Mouse (Mus musculus) hindbrain, embryonic 15.5 days (tissue): ENCODE data around the gene Pnpo. TPM values are rescaled to one million over a fixed set of nuclear protein-coding genes. Genes with fewer than 3 reads are reported as not detected.

Experiments used
- ATAC-seq: fragments of 200-750 bp; cut with Nextera tagmentation; 2 replicates; pipeline ENCODE4 v1.8.0; 2017; ENCODE audit warnings: low read depth, moderate number of reproducible peaks, moderate TSS enrichment; ENCODE audit not compliant: low FRiP score
- H3K27ac ChIP-seq: fragments of 300-500 bp; sonication (generic); replicated peaks from 2 replicates; pipeline ENCODE4 v1.5.1; 2015; ENCODE audit warnings: mild to moderate bottlenecking, inconsistent platforms
- H3K27me3 ChIP-seq: fragments of 300-500 bp; sonication (generic); 2 replicates; pipeline ENCODE4 v1.6.1; 2015; ENCODE audit warnings: control low read depth, inconsistent platforms
- H3K36me3 ChIP-seq: fragments of 300-500 bp; sonication (generic); 2 replicates; pipeline ENCODE4 v1.6.1; 2015; ENCODE audit warnings: control low read depth, inconsistent platforms
- H3K4me1 ChIP-seq: fragments of 300-500 bp; sonication (generic); replicated peaks from 2 replicates; pipeline ENCODE4 v1.6.1; 2015; ENCODE audit warnings: control low read depth, inconsistent platforms
- H3K4me2 ChIP-seq: fragments of 300-500 bp; sonication (generic); 2 replicates; pipeline ENCODE4 v1.6.1; 2015; ENCODE audit warnings: moderate library complexity, mild to moderate bottlenecking, inconsistent platforms
- H3K4me3 ChIP-seq: fragments of 300-500 bp; sonication (generic); 2 replicates; pipeline ENCODE4 v1.5.1; 2015; ENCODE audit warnings: mild to moderate bottlenecking, inconsistent platforms
- H3K9ac ChIP-seq: fragments of 300-500 bp; sonication (generic); 2 replicates; pipeline ENCODE4 v1.6.1; 2015; ENCODE audit warnings: inconsistent platforms
- H3K9me3 ChIP-seq: fragments of 300-500 bp; sonication (generic); 2 replicates; pipeline ENCODE4 v1.6.1; 2016; ENCODE audit warnings: control low read depth, inconsistent platforms
- WGBS: fragments of 180-500 bp; shearing (Covaris S2); methylation state at CpG from one replicate; pipeline ENCODE4 v1.1.7; 2015; 5-methylcytosine and 5-hydroxymethylcytosine counted together
- polyA plus RNA-seq: library from polyadenylated mRNA; unstranded; fragments of >200 nt; fragmentation: Nextera tagmentation; extraction: Ambion mirVana; gene quantifications from 2 replicates; pipeline ENCODE4 v1.2.1, GENCODE M21; 2015

Pnpo gene
- polyA plus RNA-seq, 1 experiment from 2014 or later: 30.4 TPM

- H3K27me3 ChIP-seq: no peaks in the 10 kb centered on the region
- H3K36me3 ChIP-seq: no peaks in the 10 kb centered on the region
- no peak for ATAC-seq
- WGBS: 30% methylated on average over 17 of the region's 17 CpGs
- H3K27ac ChIP-seq: peak overlapping the region; percentile 86
- H3K4me3 ChIP-seq: peak overlapping the region; percentile 92
- peak overlapping the region; percentile 62 for H3K9ac ChIP-seq
- no peaks in the 10 kb centered on the region for H3K9me3 ChIP-seq
- peak overlapping the region; percentile 67 for H3K4me2 ChIP-seq
- H3K4me1 ChIP-seq: peaks cover 32% of the 10 kb centered on the region
Measured at GRCm38 (mm10) chr11:96978401-96979246, 34.8 kb upstream of the Pnpo start.

GRCm38 (mm10) chr11:96977606-96978400 is 34.0 kb upstream of the Pnpo start:
- peak overlapping the region; percentile 92 for H3K9ac ChIP-seq
- H3K4me2 ChIP-seq: peak overlapping the region; percentile 67
- peak overlapping the region; percentile 99 for H3K27ac ChIP-seq
- H3K9me3 ChIP-seq: no peaks in the 10 kb centered on the region
- ATAC-seq: peak; percentile 99
- peak overlapping the region; percentile 92 for H3K4me3 ChIP-seq
- no peaks in the 10 kb centered on the region for H3K36me3 ChIP-seq
- 0% methylated on average over 45 of the region's 45 CpGs for WGBS
- no peaks in the 10 kb centered on the region for H3K27me3 ChIP-seq
- peaks cover 40% of the 10 kb centered on the region for H3K4me1 ChIP-seq

GRCm38 (mm10) chr11:96976911-96977591 is 33.3 kb upstream of the Pnpo start:
- WGBS: 1% methylated on average over 42 of the region's 50 CpGs
- Histone ChIP-seq H3K9ac (peak overlapping the region; percentile 92), H3K27me3 (no peaks in the 10 kb centered on the region), H3K27ac (peak overlapping the region; percentile 99), H3K4me3 (peak overlapping the region; percentile 92), H3K4me2 (peak overlapping the region; percentile 67), H3K4me1 (peaks cover 46% of the 10 kb centered on the region), H3K36me3 (no peaks in the 10 kb centered on the region), H3K9me3 (no peaks in the 10 kb centered on the region)
- ATAC-seq: peak; percentile 71

- H3K4me1 ChIP-seq: peaks cover 46% of the 10 kb centered on the region
- no peak for ATAC-seq
- H3K27me3 ChIP-seq: no peaks in the 10 kb centered on the region
- peak overlapping the region; percentile 99 for H3K27ac ChIP-seq
- peak overlapping the region; percentile 92 for H3K4me3 ChIP-seq
- H3K9me3 ChIP-seq: no peaks in the 10 kb centered on the region
- H3K9ac ChIP-seq: peak overlapping the region; percentile 92
- 44% methylated on average over 3 of the region's 3 CpGs for WGBS
- H3K4me2 ChIP-seq: peak overlapping the region; percentile 67
- no peaks in the 10 kb centered on the region for H3K36me3 ChIP-seq
Measured at GRCm38 (mm10) chr11:96976379-96976687, 32.5 kb upstream of the Pnpo start.

GRCm38 (mm10) chr11:96975511-96976378 is 32.0 kb upstream of the Pnpo start:
- Histone ChIP-seq H3K4me3 (peak overlapping the region; percentile 92), H3K9me3 (no peaks in the 10 kb centered on the region), H3K4me1 (peaks cover 46% of the 10 kb centered on the region), H3K27me3 (no peaks in the 10 kb centered on the region), H3K4me2 (peak overlapping the region; percentile 67), H3K36me3 (no peaks in the 10 kb centered on the region), H3K27ac (peak overlapping the region; percentile 99), H3K9ac (peak overlapping the region; percentile 92; the same call in 1 of the 2 replicates)
- no peak for ATAC-seq
- WGBS: 72% methylated on average over 10 of the region's 10 CpGs

- H3K4me2 ChIP-seq: no peak overlapping the region
- 91% methylated on average over 5 of the region's 5 CpGs for WGBS
Measured at GRCm38 (mm10) chr11:96974813-96975212, 31.0 kb upstream of the Pnpo start.

GRCm38 (mm10) chr11:96973426-96973964 is 29.7 kb upstream of the Pnpo start:
- WGBS: 71% methylated on average over 5 of the region's 5 CpGs
- H3K27me3 ChIP-seq: no peaks in the 10 kb centered on the region
- ATAC-seq: no peak
- no peaks in the 10 kb centered on the region for H3K9me3 ChIP-seq
- no peak overlapping the region for H3K4me3 ChIP-seq
- H3K4me1 ChIP-seq: peaks cover 54% of the 10 kb centered on the region
- peak overlapping the region; percentile 39 for H3K27ac ChIP-seq
- H3K36me3 ChIP-seq: no peaks in the 10 kb centered on the region
- no peak overlapping the region for H3K4me2 ChIP-seq
- H3K9ac ChIP-seq: no peak overlapping the region

More at GRCm38 (mm10) chr11:96974813-96975212, 31.0 kb upstream of the Pnpo start:
- H3K27ac ChIP-seq: no peak overlapping the region
- H3K4me3 ChIP-seq: no peak overlapping the region
- H3K27me3 ChIP-seq: no peaks in the 10 kb centered on the region
- no peaks in the 10 kb centered on the region for H3K36me3 ChIP-seq
- no peak overlapping the region for H3K9ac ChIP-seq
- no peaks in the 10 kb centered on the region for H3K9me3 ChIP-seq
- no peak for ATAC-seq
- H3K4me1 ChIP-seq: peaks cover 50% of the 10 kb centered on the region

GRCm38 (mm10) chr11:96972906-96973305 is 29.1 kb upstream of the Pnpo start:
- Histone ChIP-seq H3K27me3 (no peaks in the 10 kb centered on the region), H3K9me3 (no peaks in the 10 kb centered on the region), H3K36me3 (no peaks in the 10 kb centered on the region), H3K4me3 (no peak overlapping the region), H3K4me1 (peaks cover 51% of the 10 kb centered on the region), H3K9ac (no peak overlapping the region), H3K4me2 (no peak overlapping the region), H3K27ac (peak overlapping the region; percentile 61)
- ATAC-seq: no peak
- 61% methylated on average over 5 of the region's 5 CpGs for WGBS

- H3K9me3 ChIP-seq: no peaks in the 10 kb centered on the region
- H3K4me3 ChIP-seq: no peak overlapping the region
- H3K9ac ChIP-seq: no peak overlapping the region
- no peak overlapping the region for H3K4me2 ChIP-seq
- no peak for ATAC-seq
- WGBS: 82% methylated on average over 3 of the region's 3 CpGs
- no peaks in the 10 kb centered on the region for H3K36me3 ChIP-seq
- H3K4me1 ChIP-seq: peaks cover 37% of the 10 kb centered on the region
- no peaks in the 10 kb centered on the region for H3K27me3 ChIP-seq
- peak overlapping the region; percentile 53; the same call in 1 of the 2 replicates for H3K27ac ChIP-seq
Measured at GRCm38 (mm10) chr11:96970341-96970740, 26.6 kb upstream of the Pnpo start.

- ATAC-seq: no peak
- Histone ChIP-seq H3K4me2 (no peak overlapping the region), H3K9me3 (no peaks in the 10 kb centered on the region), H3K9ac (no peak overlapping the region), H3K36me3 (no peaks in the 10 kb centered on the region), H3K27me3 (no peaks in the 10 kb centered on the region), H3K4me3 (no peak overlapping the region), H3K27ac (peak overlapping the region; percentile 53; the same call in 1 of the 2 replicates), H3K4me1 (peaks cover 36% of the 10 kb centered on the region)
- 48% methylated on average over 1 of the region's 1 CpGs for WGBS
Measured at GRCm38 (mm10) chr11:96969746-96970145, 26.0 kb upstream of the Pnpo start.

- H3K9ac ChIP-seq: no peak overlapping the region
Measured at GRCm38 (mm10) chr11:96969280-96969722, 25.5 kb upstream of the Pnpo start.

More at GRCm38 (mm10) chr11:96969280-96969722, 25.5 kb upstream of the Pnpo start:
- Histone ChIP-seq H3K9me3 (no peaks in the 10 kb centered on the region), H3K27ac (peak overlapping the region; percentile 53), H3K4me2 (no peak overlapping the region), H3K4me3 (no peak overlapping the region), H3K4me1 (peaks cover 33% of the 10 kb centered on the region), H3K27me3 (no peaks in the 10 kb centered on the region), H3K36me3 (no peaks in the 10 kb centered on the region)
- WGBS: 88% methylated on average over 5 of the region's 5 CpGs
- ATAC-seq: no peak; the same call in 1 of the 2 replicates
